Mouse (Mus musculus): ENCODE data around the gene Ubtd1. TPM values are rescaled to one million over a fixed set of nuclear protein-coding genes. Genes with fewer than 3 reads are reported as not detected.

Ubtd1 gene
- 29.8 and 39.5 TPM in 2 replicates for polyA plus RNA-seq (2011; ENCODE audit: insufficient read length, low read depth, missing spikeins)

DNA sequence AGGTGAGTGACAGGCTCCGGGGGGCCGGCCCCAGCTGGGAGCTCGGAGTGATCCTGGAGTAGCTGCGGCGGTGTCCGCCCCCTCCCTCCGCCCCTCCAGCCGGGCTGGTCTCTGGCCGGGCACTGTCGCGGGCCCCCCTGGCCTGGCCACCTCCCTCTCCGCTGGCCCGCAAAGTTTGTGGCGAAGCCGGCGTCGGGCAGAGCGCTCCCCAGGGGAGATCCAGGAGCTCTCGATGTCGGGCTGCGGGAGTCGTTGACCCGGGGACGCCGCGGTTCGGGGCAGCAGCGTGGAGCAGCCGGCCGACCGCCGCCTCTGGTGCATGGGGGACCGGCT is at the start of gene Ubtd1:
Gene Ubtd1, plus strand, starts transcription at position 169 of the 333 bp plus-strand sequence.
- TF ChIP-seq CTCF (IDR thresholded peaks at IDR 0.05; ENCODE audit: borderline replicate concordance, insufficient read depth, low read length) (no peak), POLR2A (IDR thresholded peaks at IDR 0.05; ENCODE audit: low read depth, low read length) (peak; percentile 76)

DNA sequence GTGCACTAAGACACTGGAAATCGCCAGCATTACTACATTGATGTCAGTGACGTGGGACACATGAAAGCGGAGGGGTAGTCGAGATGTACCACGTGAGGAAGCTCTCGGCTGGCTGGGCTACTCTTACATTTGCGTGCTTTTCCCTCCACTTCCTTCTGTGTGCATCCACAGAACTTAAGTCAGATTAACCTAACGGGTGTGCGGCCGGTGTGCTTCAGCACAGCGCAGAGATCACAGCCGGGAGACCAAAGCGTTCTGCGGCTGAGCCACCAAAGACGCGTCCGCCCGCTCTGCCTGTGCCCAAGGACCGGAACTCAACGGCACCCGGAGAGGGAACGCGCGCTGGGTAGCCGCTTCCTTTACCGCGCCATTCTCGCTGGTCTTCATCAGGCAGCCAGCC is 48.9 kb upstream of the Ubtd1 start:
- peak overlapping the region; percentile 85 for H3K4me3 ChIP-seq (ENCODE audit: insufficient read depth, low read length)
- peaks cover 6% of the 10 kb centered on the region; the same call in 1 of the 2 replicates for H3K4me1 ChIP-seq (ENCODE audit: control insufficient read depth, insufficient read depth, low read length)
- no peak overlapping the region for H3K27ac ChIP-seq (ENCODE audit: insufficient read depth, low read length)
- no peak for TF ChIP-seq POLR2A (IDR thresholded peaks at IDR 0.05; ENCODE audit: low read depth, low read length)
- no peak for TF ChIP-seq CTCF (IDR thresholded peaks at IDR 0.05; ENCODE audit: borderline replicate concordance, insufficient read depth, low read length)

More for the DNA sequence above, at the start of gene Ubtd1:
- Histone ChIP-seq H3K4me3 (ENCODE audit: insufficient read depth, low read length) (peak within 1 kb of the TSS; percentile 84), H3K27ac (ENCODE audit: insufficient read depth, low read length) (peak within 1 kb of the TSS; percentile 78), H3K4me1 (ENCODE audit: control insufficient read depth, insufficient read depth, low read length) (peaks cover 2% of the 10 kb centered on the region; the same call in 1 of the 2 replicates)

DNA sequence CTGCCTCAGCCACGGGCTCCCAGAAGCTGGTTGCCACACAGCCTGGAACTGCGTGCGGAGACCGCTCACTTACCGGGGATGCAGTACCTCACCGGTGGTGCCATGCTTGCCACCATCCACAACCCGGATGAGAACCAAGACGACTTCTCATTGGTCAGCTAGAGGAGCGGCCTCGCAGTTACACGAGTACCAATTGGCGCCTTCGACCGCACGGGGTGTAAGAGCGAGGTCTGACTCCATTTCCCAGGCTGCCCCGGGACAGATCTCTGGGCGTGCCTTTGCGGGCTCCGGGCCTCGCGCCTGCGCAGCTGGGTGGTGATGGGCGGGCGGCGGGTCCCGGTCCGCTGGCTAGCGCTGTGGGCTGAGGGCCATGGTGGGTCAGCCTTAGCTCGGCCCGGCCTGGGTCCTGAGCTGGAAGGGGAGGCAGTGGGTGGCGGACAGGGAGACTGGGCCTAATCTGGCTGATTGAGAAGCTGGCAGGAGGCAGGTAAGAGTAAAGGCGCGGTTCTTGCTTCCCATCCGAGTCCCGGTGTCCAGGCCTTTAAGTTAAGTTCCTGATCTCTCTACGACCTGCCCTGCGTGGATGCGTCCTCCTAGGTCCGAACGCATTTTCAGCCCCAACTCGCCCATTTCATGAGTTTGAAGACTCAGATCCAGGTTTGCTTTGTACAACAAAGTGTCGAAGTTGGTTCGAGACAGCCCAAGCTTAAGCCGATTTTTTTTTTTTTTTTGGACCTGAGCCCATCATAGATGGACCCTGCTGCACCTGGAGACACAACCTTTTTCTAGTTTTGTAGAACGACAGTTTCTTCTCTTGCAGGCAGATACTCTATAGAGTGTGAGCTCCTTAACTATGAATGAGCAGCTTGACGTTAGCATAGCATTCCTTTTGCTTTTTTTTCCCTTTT is 48.1 kb upstream of the Ubtd1 start, which contains the start of the genes Exosc1 and Zdhhc16:
Gene Exosc1, minus strand, starts transcription at position 245 of the 908 bp plus-strand sequence.
Gene Zdhhc16, plus strand, starts transcription at position 302 of the 908 bp plus-strand sequence.
- Histone ChIP-seq H3K27ac (ENCODE audit: insufficient read depth, low read length) (peak within 1 kb of the TSS; percentile 7; the same call in 1 of the 2 replicates), H3K4me1 (ENCODE audit: control insufficient read depth, insufficient read depth, low read length) (peaks cover 6% of the 10 kb centered on the region; the same call in 1 of the 2 replicates), H3K4me3 (ENCODE audit: insufficient read depth, low read length) (peak within 1 kb of the TSS; percentile 85)
- TF ChIP-seq CTCF (IDR thresholded peaks at IDR 0.05; ENCODE audit: borderline replicate concordance, insufficient read depth, low read length) (no peak), POLR2A (IDR thresholded peaks at IDR 0.05; ENCODE audit: low read depth, low read length) (peak; percentile 72)

DNA sequence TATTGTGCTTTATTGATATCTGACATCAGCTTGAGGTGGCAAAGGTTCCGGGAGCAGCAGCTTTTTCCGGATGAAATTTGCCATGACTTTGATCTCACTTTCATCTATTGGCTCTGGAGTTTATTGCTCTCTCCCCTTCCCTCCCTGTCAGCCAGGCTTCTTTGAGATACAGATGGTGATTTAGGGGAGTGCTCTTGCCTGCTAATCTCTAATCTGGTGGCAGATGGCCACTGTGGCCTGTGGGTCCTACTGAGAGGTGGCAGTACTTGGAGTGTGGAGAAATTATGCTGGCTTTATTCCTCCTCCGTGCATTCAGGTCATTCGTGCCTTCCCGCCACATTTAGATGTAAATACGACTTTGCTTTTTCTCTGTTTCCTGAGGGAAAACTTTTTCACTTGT is 47.4 kb upstream of the Ubtd1 start:
- TF ChIP-seq POLR2A (IDR thresholded peaks at IDR 0.05; ENCODE audit: low read depth, low read length) (no peak), CTCF (IDR thresholded peaks at IDR 0.05; ENCODE audit: borderline replicate concordance, insufficient read depth, low read length) (no peak)
- peaks cover 6% of the 10 kb centered on the region; the same call in 1 of the 2 replicates for H3K4me1 ChIP-seq (ENCODE audit: control insufficient read depth, insufficient read depth, low read length)
- no peak overlapping the region for H3K27ac ChIP-seq (ENCODE audit: insufficient read depth, low read length)
- H3K4me3 ChIP-seq (ENCODE audit: insufficient read depth, low read length) = peak overlapping the region; percentile 81

DNA sequence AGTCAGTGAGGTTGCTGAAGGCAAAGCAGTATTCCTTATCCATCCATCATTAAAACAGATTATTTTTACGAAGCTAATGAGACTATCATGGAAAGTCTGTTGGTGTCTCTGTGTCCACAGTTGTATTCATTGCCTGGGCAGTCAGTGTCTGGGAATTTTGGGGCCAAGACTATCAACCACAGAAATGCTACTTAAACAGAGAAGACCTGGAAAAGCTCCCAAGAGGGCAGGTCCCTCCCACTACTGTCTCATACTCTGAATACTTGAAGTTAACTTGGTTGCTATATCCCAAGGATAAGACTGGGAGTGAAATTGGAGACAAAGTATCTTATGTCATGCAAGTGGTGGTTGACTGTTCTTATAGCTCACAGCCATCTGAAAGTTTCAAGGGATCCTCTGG is 45.6 kb upstream of the Ubtd1 start:
- H3K27ac ChIP-seq (ENCODE audit: insufficient read depth, low read length) = peak overlapping the region; percentile 82
- no peak for TF ChIP-seq CTCF (IDR thresholded peaks at IDR 0.05; ENCODE audit: borderline replicate concordance, insufficient read depth, low read length)
- no peak for TF ChIP-seq POLR2A (IDR thresholded peaks at IDR 0.05; ENCODE audit: low read depth, low read length)
- H3K4me3 ChIP-seq (ENCODE audit: insufficient read depth, low read length) = no peak overlapping the region
- H3K4me1 ChIP-seq (ENCODE audit: control insufficient read depth, insufficient read depth, low read length) = peaks cover 6% of the 10 kb centered on the region; the same call in 1 of the 2 replicates

DNA sequence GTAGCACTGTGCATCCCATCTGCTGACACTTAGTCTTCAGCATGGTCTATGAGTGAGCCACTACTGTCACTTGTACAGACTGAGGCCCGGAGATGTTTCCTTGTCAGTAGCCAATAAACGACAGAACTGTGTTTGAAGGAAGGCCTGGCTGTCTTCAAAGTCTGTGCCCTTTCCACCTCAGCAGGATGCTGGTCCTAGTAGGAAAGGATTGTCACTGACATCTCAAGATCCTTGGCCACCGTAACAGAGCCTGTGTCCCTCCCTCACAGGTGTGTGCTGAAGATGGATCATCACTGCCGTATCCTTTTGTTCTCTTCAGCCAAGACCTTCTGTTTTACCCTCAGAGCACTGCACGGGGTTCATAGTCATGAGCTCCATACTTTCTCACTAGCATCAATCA is 43.0 kb upstream of the Ubtd1 start:
- Histone ChIP-seq H3K4me1 (ENCODE audit: control insufficient read depth, insufficient read depth, low read length) (peaks cover 2% of the 10 kb centered on the region; the same call in 1 of the 2 replicates), H3K4me3 (ENCODE audit: insufficient read depth, low read length) (no peak overlapping the region), H3K27ac (ENCODE audit: insufficient read depth, low read length) (no peak overlapping the region)
- TF ChIP-seq CTCF (IDR thresholded peaks at IDR 0.05; ENCODE audit: borderline replicate concordance, insufficient read depth, low read length) (no peak), POLR2A (IDR thresholded peaks at IDR 0.05; ENCODE audit: low read depth, low read length) (no peak)

DNA sequence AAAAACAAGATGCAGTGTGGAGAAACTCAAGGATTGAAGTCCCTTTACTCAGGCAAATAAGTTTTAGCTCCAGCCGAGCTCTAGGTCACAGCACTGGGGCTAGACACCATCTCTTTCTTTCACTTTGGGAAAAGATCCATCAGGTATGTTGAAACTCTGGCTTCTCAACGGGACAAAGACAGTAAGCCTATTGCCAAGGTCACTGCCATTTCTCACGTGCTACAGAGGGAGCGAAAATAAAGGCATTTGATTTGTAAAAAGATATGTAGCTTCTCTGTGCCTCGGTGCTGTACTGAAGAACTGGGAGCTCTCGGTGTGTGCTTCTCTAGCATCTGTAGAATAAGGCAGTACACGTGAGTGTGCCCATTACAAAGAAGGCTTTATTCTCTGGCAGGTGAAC is 37.7 kb upstream of the Ubtd1 start:
- Histone ChIP-seq H3K4me1 (ENCODE audit: control insufficient read depth, insufficient read depth, low read length) (no peaks in the 10 kb centered on the region), H3K27ac (ENCODE audit: insufficient read depth, low read length) (no peak overlapping the region), H3K4me3 (ENCODE audit: insufficient read depth, low read length) (no peak overlapping the region)
- TF ChIP-seq POLR2A (IDR thresholded peaks at IDR 0.05; ENCODE audit: low read depth, low read length) (no peak), CTCF (IDR thresholded peaks at IDR 0.05; ENCODE audit: borderline replicate concordance, insufficient read depth, low read length) (no peak)

DNA sequence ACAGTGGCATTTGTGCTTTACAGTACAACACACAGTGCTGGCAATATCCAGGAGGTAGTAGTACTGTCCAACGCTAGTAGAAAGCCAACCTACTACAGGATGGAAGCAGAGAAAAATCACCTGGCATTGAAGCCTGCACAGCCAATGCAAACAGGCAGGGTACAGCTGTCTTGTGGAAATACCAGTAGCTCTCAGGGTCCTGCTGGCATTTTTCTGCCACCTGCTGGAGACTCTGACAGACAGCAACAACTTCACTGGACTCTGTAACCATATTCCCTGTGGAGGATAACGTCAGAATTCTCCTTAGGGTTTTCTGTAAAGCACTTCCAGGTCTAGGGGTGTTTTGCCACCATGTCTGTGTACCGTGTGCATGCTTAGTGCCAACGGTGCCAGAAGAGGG is 29.3 kb upstream of the Ubtd1 start:
- Histone ChIP-seq H3K4me3 (ENCODE audit: insufficient read depth, low read length) (no peak overlapping the region), H3K4me1 (ENCODE audit: control insufficient read depth, insufficient read depth, low read length) (no peaks in the 10 kb centered on the region), H3K27ac (ENCODE audit: insufficient read depth, low read length) (no peak overlapping the region)
- TF ChIP-seq CTCF (IDR thresholded peaks at IDR 0.05; ENCODE audit: borderline replicate concordance, insufficient read depth, low read length) (no peak), POLR2A (IDR thresholded peaks at IDR 0.05; ENCODE audit: low read depth, low read length) (no peak)

DNA sequence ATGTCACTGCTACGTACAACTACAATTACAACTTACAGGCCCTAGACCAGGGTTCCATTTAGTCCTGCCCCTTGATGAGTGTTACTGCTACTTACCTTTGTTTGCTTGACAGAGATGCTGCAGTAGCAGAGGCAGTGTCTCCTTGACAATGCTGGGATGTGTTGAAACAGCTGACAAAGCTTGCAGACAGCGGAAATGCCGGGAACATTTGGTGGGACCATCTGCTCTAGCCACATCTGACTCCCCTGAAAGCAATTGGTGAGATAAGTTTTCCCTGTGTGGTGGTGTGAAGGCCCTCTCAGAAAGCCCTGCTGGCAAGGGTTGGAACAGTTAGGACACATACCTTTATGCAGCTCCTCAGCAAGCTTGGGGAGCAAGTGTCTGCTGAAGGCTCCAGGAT is 28.0 kb upstream of the Ubtd1 start:
- Histone ChIP-seq H3K4me1 (ENCODE audit: control insufficient read depth, insufficient read depth, low read length) (no peaks in the 10 kb centered on the region), H3K27ac (ENCODE audit: insufficient read depth, low read length) (no peak overlapping the region), H3K4me3 (ENCODE audit: insufficient read depth, low read length) (no peak overlapping the region)
- TF ChIP-seq CTCF (IDR thresholded peaks at IDR 0.05; ENCODE audit: borderline replicate concordance, insufficient read depth, low read length) (no peak), POLR2A (IDR thresholded peaks at IDR 0.05; ENCODE audit: low read depth, low read length) (no peak)

DNA sequence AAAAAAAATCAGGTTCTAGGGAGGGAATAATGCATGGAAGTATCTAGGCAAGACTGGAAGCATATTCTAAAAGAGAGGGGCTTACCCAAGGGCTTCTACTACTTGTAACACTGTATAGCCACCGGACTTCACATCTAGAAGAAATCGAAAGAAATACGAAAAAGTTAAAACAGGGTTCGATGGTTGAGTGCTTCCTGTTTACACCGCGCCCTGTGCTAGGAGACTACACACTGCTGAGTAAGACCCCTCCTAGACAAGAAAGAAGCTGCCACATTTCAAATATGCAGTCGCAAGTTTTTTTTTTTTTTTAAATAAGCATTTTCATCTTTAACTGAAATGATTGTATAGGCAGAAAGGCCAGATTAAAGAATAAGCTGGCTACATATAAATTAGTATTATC is 11.9 kb upstream of the Ubtd1 start:
- Histone ChIP-seq H3K4me1 (ENCODE audit: control insufficient read depth, insufficient read depth, low read length) (no peaks in the 10 kb centered on the region; the same call in 1 of the 2 replicates), H3K27ac (ENCODE audit: insufficient read depth, low read length) (no peak overlapping the region), H3K4me3 (ENCODE audit: insufficient read depth, low read length) (no peak overlapping the region)
- TF ChIP-seq CTCF (IDR thresholded peaks at IDR 0.05; ENCODE audit: borderline replicate concordance, insufficient read depth, low read length) (no peak), POLR2A (IDR thresholded peaks at IDR 0.05; ENCODE audit: low read depth, low read length) (no peak)

Measured in embryonic fibroblast, embryonic 13.5 days (primary cell).